Mouse (Mus musculus) brain, adult 2 months (tissue): ENCODE data around the gene Nop16.
A peak's percentile ranks its signal among the peaks of the same experiment; 100 is the strongest.

ENCODE experiments used
- DNase-seq: peaks from one replicate; pipeline ENCODE4 v3.0.0; 2011; ENCODE audit warnings: low read depth, low spot score

Gene Nop16

GRCm38 (mm10) chr13:54560608-54561007, 29.3 kb downstream of the Nop16 start:
- DNase-seq: peak; percentile 69

GRCm38 (mm10) chr13:54559656-54560055, 30.2 kb downstream of the Nop16 start:
- peak; percentile 53 for DNase-seq

GRCm38 (mm10) chr13:54557652-54558051, 32.2 kb downstream of the Nop16 start:
- DNase-seq: peak; percentile 59

DNA sequence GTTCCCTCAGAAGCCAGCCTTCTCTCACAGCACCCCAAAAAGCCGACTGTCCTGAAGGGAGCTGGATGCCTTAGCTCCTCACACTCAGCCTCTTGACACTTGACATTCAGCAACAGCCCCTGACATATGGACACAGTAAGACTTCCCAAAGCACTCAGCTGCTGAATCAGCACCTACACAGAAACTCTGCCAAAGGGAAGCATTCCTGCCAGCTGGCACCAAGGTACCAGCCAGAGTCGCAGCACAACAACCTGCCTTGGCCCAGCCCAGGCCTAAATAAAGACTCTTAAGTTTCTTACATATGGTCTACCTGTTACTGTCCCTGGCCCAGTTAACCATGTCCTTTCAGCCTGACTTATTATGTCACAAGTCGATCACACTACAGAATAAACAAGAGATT, 33.1 kb downstream of the Nop16 start:
- DNase-seq: peak; percentile 98

- no peak for DNase-seq
Observed at GRCm38 (mm10) chr13:54556176-54556575, 33.7 kb downstream of the Nop16 start.

- DNase-seq: no peak
Observed at GRCm38 (mm10) chr13:54548036-54548435, 41.9 kb downstream of the Nop16 start.
